Mouse (Mus musculus) limb, embryonic 15.5 days (tissue): ENCODE measurements around the gene Plcb2. TPM values are rescaled to one million over a fixed set of nuclear protein-coding genes. Genes with fewer than 3 reads are reported as not detected.

Experiments used
- ATAC-seq: fragments of 200-750 bp; cut with Nextera tagmentation; 2 replicates; pipeline ENCODE4 v1.8.0; 2017; ENCODE audit warnings: low read depth, moderate TSS enrichment; ENCODE audit not compliant: insufficient number of reproducible peaks, low FRiP score, low TSS enrichment
- H3K27ac ChIP-seq: fragments of 300-500 bp; sonication (generic); 2 replicates; pipeline ENCODE4 v1.5.1; 2015; ENCODE audit warnings: moderate library complexity, mild to moderate bottlenecking, inconsistent platforms
- H3K27me3 ChIP-seq: fragments of 300-500 bp; sonication (generic); 2 replicates; pipeline ENCODE4 v1.6.1; 2015; ENCODE audit warnings: inconsistent platforms
- H3K36me3 ChIP-seq: fragments of 300-500 bp; sonication (generic); 2 replicates; pipeline ENCODE4 v1.6.1; 2015; ENCODE audit warnings: inconsistent platforms
- H3K4me1 ChIP-seq: fragments of 300-500 bp; sonication (generic); 2 replicates; pipeline ENCODE4 v1.6.1; 2015; ENCODE audit warnings: inconsistent platforms
- H3K4me2 ChIP-seq: fragments of 300-500 bp; sonication (generic); 2 replicates; pipeline ENCODE4 v1.6.1; 2015; ENCODE audit warnings: mild to moderate bottlenecking, inconsistent platforms
- H3K4me3 ChIP-seq: fragments of 300-500 bp; sonication (generic); 2 replicates; pipeline ENCODE4 v1.5.1; 2015; ENCODE audit warnings: mild to moderate bottlenecking, inconsistent platforms
- H3K9ac ChIP-seq: fragments of 300-500 bp; sonication (generic); 2 replicates; pipeline ENCODE4 v1.6.1; 2015; ENCODE audit warnings: inconsistent platforms
- H3K9me3 ChIP-seq: fragments of 300-500 bp; sonication (generic); 2 replicates; pipeline ENCODE4 v1.6.1; 2016; ENCODE audit warnings: inconsistent platforms
- WGBS: fragments of 180-500 bp; shearing (Covaris S2); methylation state at CpG from one replicate; pipeline ENCODE4 v1.1.7; 2015; 5-methylcytosine and 5-hydroxymethylcytosine counted together
- polyA plus RNA-seq: library from polyadenylated mRNA; unstranded; fragments of >200 nt; fragmentation: Nextera tagmentation; extraction: Ambion mirVana; gene quantifications from 2 replicates; pipeline ENCODE4 v1.2.1, GENCODE M21; 2015

The Plcb2 gene
- polyA plus RNA-seq, 1 experiment from 2014 or later = 1.4 TPM

DNA sequence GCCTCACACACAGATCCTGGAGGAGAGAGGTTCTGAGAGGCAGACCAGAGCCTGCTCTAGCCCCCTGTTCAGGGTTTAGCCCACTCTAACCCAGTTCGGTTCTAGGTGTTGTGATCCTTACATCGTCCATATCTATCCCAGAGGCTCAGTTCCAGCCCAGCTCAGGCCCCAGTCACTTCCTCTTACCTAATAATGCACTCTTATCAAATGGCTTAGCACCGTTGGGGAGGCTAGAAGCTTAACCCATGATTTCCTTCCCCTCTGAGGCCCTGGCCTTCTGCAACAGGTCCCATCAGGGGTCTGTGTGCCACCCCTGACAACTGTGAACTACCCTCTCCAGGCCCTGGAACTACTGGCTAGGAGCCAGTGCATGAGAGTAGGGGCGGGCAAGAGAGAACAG, 956 bp upstream of the Plcb2 start:
- H3K27ac ChIP-seq = no peak overlapping the region
- peaks cover 36% of the 10 kb centered on the region for H3K4me1 ChIP-seq
- 38% methylated on average over 4 of the region's 4 CpGs for WGBS
- no peaks in the 10 kb centered on the region for H3K9me3 ChIP-seq
- H3K36me3 ChIP-seq = no peaks in the 10 kb centered on the region
- no peak overlapping the region for H3K4me2 ChIP-seq
- H3K9ac ChIP-seq = no peak overlapping the region
- ATAC-seq = 0 out of 2 replicates have a peak, but pooled peaks have one; percentile 30
- H3K4me3 ChIP-seq = no peak overlapping the region
- peaks cover 26% of the 10 kb centered on the region for H3K27me3 ChIP-seq

- Histone ChIP-seq H3K4me3 (no peak overlapping the region), H3K9ac (no peak overlapping the region), H3K4me2 (no peak overlapping the region), H3K27ac (no peak overlapping the region), H3K27me3 (peaks cover 33% of the 10 kb centered on the region), H3K4me1 (peaks cover 32% of the 10 kb centered on the region), H3K36me3 (no peaks in the 10 kb centered on the region), H3K9me3 (no peaks in the 10 kb centered on the region)
- WGBS = 20% methylated on average over 9 of the region's 9 CpGs
- ATAC-seq = no peak
These were observed 327 bp downstream of the Plcb2 start for GRCm38 (mm10) chr2:118727911-118728310.

DNA sequence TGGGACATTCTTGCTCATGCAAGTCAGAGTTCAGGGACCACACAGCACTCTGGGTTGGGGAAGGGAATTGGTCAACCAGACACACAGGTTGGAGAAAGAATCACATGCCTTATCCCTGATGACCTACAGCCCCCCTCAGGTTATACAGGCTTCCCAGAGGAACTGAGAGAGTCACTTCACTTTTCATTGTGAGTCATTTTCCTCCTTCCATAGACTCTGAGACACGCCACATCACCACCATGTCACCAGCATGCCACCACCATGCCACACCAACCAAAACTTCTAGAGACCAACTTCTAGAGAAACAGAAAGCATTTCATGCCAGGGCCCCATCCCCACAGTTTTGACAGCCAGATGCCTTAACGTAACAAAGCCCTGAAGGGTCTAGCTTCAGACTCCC, 1.4 kb downstream of the Plcb2 start:
- no peak for ATAC-seq
- Histone ChIP-seq H3K27ac (no peak overlapping the region), H3K4me2 (no peak overlapping the region), H3K4me3 (no peak overlapping the region), H3K9me3 (no peaks in the 10 kb centered on the region), H3K27me3 (peaks cover 27% of the 10 kb centered on the region), H3K36me3 (no peaks in the 10 kb centered on the region), H3K4me1 (peaks cover 30% of the 10 kb centered on the region), H3K9ac (no peak overlapping the region)
- 87% methylated on average over 2 of the region's 2 CpGs for WGBS

- no peaks in the 10 kb centered on the region for H3K36me3 ChIP-seq
- no peak overlapping the region for H3K4me2 ChIP-seq
- no peaks in the 10 kb centered on the region for H3K9me3 ChIP-seq
- no peak overlapping the region for H3K27ac ChIP-seq
- no peak for ATAC-seq
- peaks cover 27% of the 10 kb centered on the region for H3K4me1 ChIP-seq
- 72% methylated on average over 4 of the region's 4 CpGs for WGBS
- peaks cover 30% of the 10 kb centered on the region for H3K27me3 ChIP-seq
- H3K4me3 ChIP-seq = no peak overlapping the region
- H3K9ac ChIP-seq = no peak overlapping the region
These were observed 2.7 kb downstream of the Plcb2 start for GRCm38 (mm10) chr2:118725511-118725910.

DNA sequence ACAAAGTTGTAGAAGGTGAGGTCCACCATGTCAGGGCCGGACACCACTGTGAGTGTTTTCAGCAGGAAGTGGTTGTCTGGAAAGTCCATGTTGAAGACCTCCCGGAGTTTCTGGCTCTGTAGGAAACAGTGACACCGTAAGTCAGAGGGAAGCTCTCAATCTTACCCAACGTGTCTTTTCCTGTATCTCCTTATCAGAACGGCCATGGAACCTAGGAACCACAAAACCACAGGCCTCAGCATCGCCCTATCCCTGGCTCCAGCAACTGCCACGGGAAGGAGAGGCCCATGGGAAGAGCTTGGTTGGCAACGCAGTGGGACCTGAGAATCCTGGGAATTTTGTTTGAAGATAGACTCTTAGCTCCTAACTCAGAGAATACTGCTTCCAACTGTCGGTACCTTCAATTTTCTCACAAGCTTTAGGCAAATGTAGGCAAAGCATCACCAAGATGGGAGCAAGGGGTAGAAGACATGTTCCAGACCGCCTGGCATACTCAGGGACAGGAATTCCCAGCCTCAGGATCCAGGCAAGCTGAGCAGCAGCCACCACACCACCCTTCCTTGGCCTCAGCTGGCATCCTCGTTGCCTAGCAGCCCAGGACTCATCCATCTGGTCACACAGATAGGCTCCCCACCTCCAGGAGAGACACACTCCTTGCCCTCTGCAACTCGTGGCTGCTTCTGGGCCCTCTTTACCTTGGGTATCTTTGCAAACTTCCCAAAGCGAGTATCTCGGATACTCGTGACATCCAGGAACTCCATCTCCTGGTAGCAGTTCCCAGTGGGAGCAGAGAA, 4.3 kb downstream of the Plcb2 start:
- Histone ChIP-seq H3K4me3 (no peak overlapping the region), H3K9ac (no peak overlapping the region), H3K4me1 (peaks cover 12% of the 10 kb centered on the region), H3K9me3 (no peaks in the 10 kb centered on the region), H3K4me2 (no peak overlapping the region), H3K27me3 (peaks cover 30% of the 10 kb centered on the region), H3K36me3 (no peaks in the 10 kb centered on the region), H3K27ac (no peak overlapping the region)
- ATAC-seq = no peak
- 79% methylated on average over 15 of the region's 15 CpGs for WGBS

GRCm38 (mm10) chr2:118716677-118717076, 11.6 kb downstream of the Plcb2 start:
- 86% methylated on average over 5 of the region's 5 CpGs for WGBS
- Histone ChIP-seq H3K27ac (no peak overlapping the region), H3K4me2 (no peak overlapping the region), H3K27me3 (peaks cover 33% of the 10 kb centered on the region), H3K36me3 (no peaks in the 10 kb centered on the region), H3K4me3 (no peak overlapping the region), H3K9me3 (no peaks in the 10 kb centered on the region), H3K4me1 (peaks cover under 1% of the 10 kb centered on the region; the same call in 1 of the 2 replicates), H3K9ac (no peak overlapping the region)
- ATAC-seq = no peak

DNA sequence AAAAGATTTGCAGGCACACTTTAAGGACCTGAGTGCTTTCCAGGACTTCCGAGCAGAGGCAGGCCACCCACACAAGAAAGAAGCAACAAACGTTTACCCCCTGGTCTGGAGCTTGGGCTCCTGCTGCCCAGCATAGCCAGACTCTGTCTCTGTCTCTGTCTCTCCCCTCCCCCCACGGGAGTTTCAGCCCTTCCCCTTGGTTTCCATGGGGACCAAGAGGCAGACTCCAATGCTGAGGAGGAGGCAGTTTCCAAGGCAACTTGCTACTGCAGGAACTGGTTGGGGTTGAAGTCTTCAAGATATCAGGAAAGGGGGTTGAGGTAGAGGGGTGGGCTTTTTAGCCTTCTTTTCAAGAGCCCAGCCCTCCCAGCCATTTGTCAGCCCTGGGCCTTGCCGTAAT, 14.0 kb downstream of the Plcb2 start:
- no peak overlapping the region for H3K27ac ChIP-seq
- 51% methylated on average over 4 of the region's 4 CpGs for WGBS
- ATAC-seq = no peak
- H3K4me3 ChIP-seq = no peak overlapping the region
- no peaks in the 10 kb centered on the region for H3K36me3 ChIP-seq
- H3K4me1 ChIP-seq = peaks cover 13% of the 10 kb centered on the region
- H3K27me3 ChIP-seq = peaks cover 53% of the 10 kb centered on the region
- H3K9me3 ChIP-seq = no peaks in the 10 kb centered on the region
- no peak overlapping the region for H3K9ac ChIP-seq
- no peak overlapping the region for H3K4me2 ChIP-seq

- Histone ChIP-seq H3K9ac (no peak overlapping the region), H3K4me1 (peaks cover 13% of the 10 kb centered on the region), H3K36me3 (no peaks in the 10 kb centered on the region), H3K4me2 (no peak overlapping the region), H3K9me3 (no peaks in the 10 kb centered on the region), H3K4me3 (no peak overlapping the region), H3K27me3 (peaks cover 59% of the 10 kb centered on the region), H3K27ac (no peak overlapping the region)
- WGBS = 89% methylated on average over 6 of the region's 6 CpGs
- ATAC-seq = no peak
These were observed 14.6 kb downstream of the Plcb2 start for GRCm38 (mm10) chr2:118713631-118714030.

- Histone ChIP-seq H3K4me1 (peaks cover 17% of the 10 kb centered on the region), H3K9me3 (no peaks in the 10 kb centered on the region), H3K4me2 (peak overlapping the region; percentile 82), H3K27ac (no peak overlapping the region), H3K36me3 (no peaks in the 10 kb centered on the region), H3K4me3 (peak overlapping the region; percentile 39), H3K9ac (peak overlapping the region; percentile 5; the same call in 1 of the 2 replicates), H3K27me3 (peaks cover 82% of the 10 kb centered on the region)
- 1% methylated on average over 36 of the region's 36 CpGs for WGBS
- ATAC-seq = peak; percentile 20; the same call in 1 of the 2 replicates
These were observed 17.2 kb downstream of the Plcb2 start for GRCm38 (mm10) chr2:118711038-118711494.

GRCm38 (mm10) chr2:118709655-118710221, 18.5 kb downstream of the Plcb2 start:
- Histone ChIP-seq H3K4me2 (no peak overlapping the region), H3K27ac (no peak overlapping the region), H3K9me3 (no peaks in the 10 kb centered on the region), H3K9ac (no peak overlapping the region), H3K36me3 (no peaks in the 10 kb centered on the region), H3K4me3 (no peak overlapping the region), H3K4me1 (peaks cover 17% of the 10 kb centered on the region), H3K27me3 (peaks cover 96% of the 10 kb centered on the region)
- WGBS = 44% methylated on average over 4 of the region's 4 CpGs
- ATAC-seq = no peak

DNA sequence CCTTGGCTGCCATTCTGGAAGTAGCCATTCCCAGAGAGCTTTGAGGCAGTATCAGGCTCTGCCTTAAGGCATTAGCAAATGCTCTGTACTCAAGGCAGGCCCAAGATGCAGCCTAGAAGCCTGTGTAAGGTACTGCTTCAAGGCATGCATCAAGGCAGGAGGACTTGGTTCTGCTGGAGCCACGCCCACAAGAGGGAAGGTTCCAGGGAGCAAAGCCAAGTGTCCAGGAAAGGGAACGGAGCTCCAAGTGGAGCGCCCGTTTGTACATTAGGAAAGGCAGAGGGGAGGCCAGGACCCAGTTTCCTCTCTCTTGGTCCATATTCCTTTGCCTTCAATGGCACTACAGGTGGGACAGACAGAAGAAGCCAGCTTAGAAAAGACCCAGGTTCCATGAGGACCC, 19.8 kb downstream of the Plcb2 start:
- no peak for ATAC-seq
- Histone ChIP-seq H3K4me1 (peaks cover 27% of the 10 kb centered on the region), H3K27ac (no peak overlapping the region), H3K4me3 (no peak overlapping the region), H3K4me2 (no peak overlapping the region), H3K9ac (no peak overlapping the region), H3K27me3 (peaks cover 98% of the 10 kb centered on the region), H3K36me3 (no peaks in the 10 kb centered on the region), H3K9me3 (no peaks in the 10 kb centered on the region)
- WGBS = 73% methylated on average over 4 of the region's 4 CpGs

- Histone ChIP-seq H3K9ac (no peak overlapping the region), H3K27me3 (peaks cover 98% of the 10 kb centered on the region), H3K27ac (no peak overlapping the region), H3K4me1 (peaks cover 39% of the 10 kb centered on the region), H3K9me3 (no peaks in the 10 kb centered on the region), H3K4me2 (no peak overlapping the region), H3K36me3 (no peaks in the 10 kb centered on the region), H3K4me3 (no peak overlapping the region)
- 10% methylated on average over 6 of the region's 6 CpGs for WGBS
- ATAC-seq = no peak
These were observed 21.8 kb downstream of the Plcb2 start for GRCm38 (mm10) chr2:118706436-118706835.
